In genomic region chr2:127889979-127890378, GRCm38 (mm10) we compare ENCODE assay signal across 13 mouse cellular contexts. TPM values are rescaled to one million over a fixed set of nuclear protein-coding genes. Genes with fewer than 3 reads are reported as not detected.
"Had no signal": no experiment of that assay in that cellular context is flagged by ENCODE, and none has a peak within 500 bp of the region (broad histone marks: within the 10 kb centered on the region; RNA-seq: fewer than 3 reads in every experiment).

No protein-coding gene starts in this region.

- H3K36me3 ChIP-seq: limb, embryonic 12.5 days; liver, embryonic 13.5 days; midbrain, embryonic 13.5 days; neural tube, embryonic 15.5 days had no signal

- H3K4me2 ChIP-seq: limb, embryonic 12.5 days; liver, embryonic 13.5 days; midbrain, embryonic 13.5 days; neural tube, embryonic 15.5 days had no signal

- H3K27ac ChIP-seq: kidney, postnatal 0 days; limb, embryonic 12.5 days; liver, embryonic 13.5 days; midbrain, embryonic 13.5 days; neural tube, embryonic 15.5 days had no signal

- H3K9ac ChIP-seq: limb, embryonic 12.5 days; liver, embryonic 13.5 days; liver, postnatal 0 days; midbrain, embryonic 13.5 days; neural tube, embryonic 15.5 days had no signal

- H3K4me3 ChIP-seq: limb, embryonic 12.5 days; liver, embryonic 13.5 days; midbrain, embryonic 13.5 days; myocyte; neural tube, embryonic 15.5 days had no signal

- H3K9me3 ChIP-seq: limb, embryonic 12.5 days; liver, embryonic 13.5 days; midbrain, embryonic 13.5 days; neural tube, embryonic 15.5 days had no signal

- H3K4me1 ChIP-seq: limb, embryonic 12.5 days had no signal

RNA-seq across cellular contexts. Expression of gene Acoxl, which starts 51.3 kb away (rescaled TPM):
- total RNA-seq: layer of hippocampus, adult 18-20 months; layer of hippocampus, postnatal 36 days; left cerebral cortex, adult 8-10 months; left cerebral cortex, postnatal 25 days; megakaryocyte progenitor cell, adult 5-6 weeks had no signal
- polyA plus RNA-seq: kidney, adult 2 months; liver, embryonic 13.5 days had no signal
